Mouse (Mus musculus) adrenal gland, postnatal 14 days (tissue): ENCODE measurements around the gene Sumo2. TPM values are rescaled to one million over a fixed set of nuclear protein-coding genes. Genes with fewer than 3 reads are reported as not detected.
A peak's percentile ranks its signal among the peaks of the same experiment; 100 is the strongest.
"Not testable (repeated sequence)": the region's sequence is repeated elsewhere in the genome, so short reads cannot be mapped to it uniquely, and the experiment has no call there.

ENCODE experiments used
- DNase-seq: peaks from one replicate; pipeline ENCODE4 v3.0.0; 2021; ENCODE audit warnings: mixed read lengths
- long read RNA-seq, 2 experiments: library from polyadenylated mRNA; stranded (forward); transcript quantifications; one replicate each; pipeline ENCODE4 v2.0.0; 2021
- total RNA-seq: library from RNA; stranded (reverse); gene quantifications from 2 replicates; pipeline ENCODE4 v1.2.3, GENCODE M21; 2021

Gene Sumo2
- total RNA-seq, result 262 and 272 TPM in 2 replicates
- long read RNA-seq, experiment 1, transcript Sumo2-205 (4 exons, 911 nt), result minor isoform, 10 of 255 reads
- long read RNA-seq, experiment 1, transcript Sumo2-207 (4 exons, 1,051 nt), result major isoform, 237 of 255 reads
- long read RNA-seq, experiment 1, partial matches to known transcripts, result 4 of 255 reads
- long read RNA-seq, experiment 1, other reads (novel, unspliced or antisense), result 3 of 255 reads
- long read RNA-seq, experiment 2, transcript Sumo2-205 (4 exons, 911 nt), result minor isoform, 7 of 180 reads
- long read RNA-seq, experiment 2, transcript Sumo2-207 (4 exons, 1,051 nt), result major isoform, 164 of 180 reads
- long read RNA-seq, experiment 2, partial matches to known transcripts, result 8 of 180 reads
- long read RNA-seq, experiment 2, other reads (novel, unspliced or antisense), result 1 of 180 reads

- peak; percentile 100 for DNase-seq
These were observed at the start of gene Sumo2 for GRCm38 (mm10) chr11:115536038-115536681. TSS of gene Sumo2 (minus strand) at chr11:115536276.

- no peak for DNase-seq
These were observed 49.6 kb upstream of the Sumo2 start for GRCm38 (mm10) chr11:115585573-115586100.

GRCm38 (mm10) chr11:115584376-115585073 lies 48.4 kb upstream of the Sumo2 start:
- DNase-seq, result no peak

GRCm38 (mm10) chr11:115582913-115583606 lies 47.0 kb upstream of the Sumo2 start:
- DNase-seq, result no peak

- no peak for DNase-seq
These were observed 43.0 kb upstream of the Sumo2 start for GRCm38 (mm10) chr11:115579080-115579479.

GRCm38 (mm10) chr11:115564961-115565360 lies 28.9 kb upstream of the Sumo2 start:
- DNase-seq, result no peak

GRCm38 (mm10) chr11:115564064-115564809 lies 28.2 kb upstream of the Sumo2 start, which contains the start of gene Nup85:
TSS of gene Nup85 (plus strand) at chr11:115564434.
- DNase-seq, result peak; percentile 98

GRCm38 (mm10) chr11:115563406-115563805 lies 27.3 kb upstream of the Sumo2 start:
- no peak for DNase-seq

GRCm38 (mm10) chr11:115555717-115556116 lies 19.6 kb upstream of the Sumo2 start:
- DNase-seq, result no peak

GRCm38 (mm10) chr11:115552783-115553182 lies 16.7 kb upstream of the Sumo2 start:
- peak; percentile 33 for DNase-seq

GRCm38 (mm10) chr11:115543571-115543970 lies 7.5 kb upstream of the Sumo2 start:
- DNase-seq, result no peak

GRCm38 (mm10) chr11:115538045-115538444 lies 2.0 kb upstream of the Sumo2 start:
- no peak for DNase-seq

GRCm38 (mm10) chr11:115536856-115537568 lies 936 bp upstream of the Sumo2 start:
- DNase-seq, result peak; percentile 23

- DNase-seq, result peak; percentile 88
These were observed 557 bp downstream of the Sumo2 start for GRCm38 (mm10) chr11:115535401-115536037.

GRCm38 (mm10) chr11:115534759-115535371 lies 1.2 kb downstream of the Sumo2 start:
- DNase-seq, result no peak

- DNase-seq, result not testable (repeated sequence)
These were observed 9.6 kb downstream of the Sumo2 start for GRCm38 (mm10) chr11:115526446-115526845.

GRCm38 (mm10) chr11:115522703-115523102 lies 13.4 kb downstream of the Sumo2 start:
- no peak for DNase-seq

GRCm38 (mm10) chr11:115522238-115522637 lies 13.8 kb downstream of the Sumo2 start:
- DNase-seq, result no peak

- no peak for DNase-seq
These were observed 15.0 kb downstream of the Sumo2 start for GRCm38 (mm10) chr11:115521080-115521479.

- no peak for DNase-seq
These were observed 15.9 kb downstream of the Sumo2 start for GRCm38 (mm10) chr11:115520218-115520617.
